In genomic region chr2:165954872-165955271, GRCm38 (mm10) we compare ENCODE assay signal across 8 mouse cellular contexts. TPM values are rescaled to one million over a fixed set of nuclear protein-coding genes. Genes with fewer than 3 reads are reported as not detected.
DNase-seq lines count a peak whose midpoint lies in the region; ATAC-seq and TF ChIP-seq lines count a peak whose summit lies in the region.

No protein-coding gene starts in this region.

- H3K9ac ChIP-seq in midbrain, embryonic 11.5 days (ENCODE audit: low read length): no peak overlapping the region
- no peak overlapping the region for H3K9ac ChIP-seq in midbrain, embryonic 13.5 days (replicated peaks)
- H3K9ac ChIP-seq in intestine, embryonic 15.5 days: no peak overlapping the region
- H3K9ac ChIP-seq in lung, embryonic 14.5 days: peak overlapping the region; percentile 29; the same call in 1 of the 2 replicates

- H3K4me3 ChIP-seq in midbrain, embryonic 11.5 days (ENCODE audit: low read depth, low read length): no peak overlapping the region
- no peak overlapping the region for H3K4me3 ChIP-seq in midbrain, embryonic 13.5 days (replicated peaks)
- H3K4me3 ChIP-seq in cortical plate, adult 2 months (ENCODE audit: insufficient read depth, low read length): no peak overlapping the region
- H3K4me3 ChIP-seq in intestine, embryonic 15.5 days (replicated peaks): no peak overlapping the region
- H3K4me3 ChIP-seq in lung, embryonic 14.5 days (ENCODE audit: low read depth, low read length): no peak overlapping the region; the same call in 1 of the 2 replicates
- H3K4me3 ChIP-seq in midbrain, embryonic 10.5 days: no peak overlapping the region

- no peaks in the 10 kb centered on the region for H3K9me3 ChIP-seq in midbrain, embryonic 11.5 days (ENCODE audit: control insufficient read depth, low read length)
- H3K9me3 ChIP-seq in midbrain, embryonic 13.5 days: no peaks in the 10 kb centered on the region
- H3K9me3 ChIP-seq in intestine, embryonic 15.5 days: no peaks in the 10 kb centered on the region
- no peaks in the 10 kb centered on the region for H3K9me3 ChIP-seq in lung, embryonic 14.5 days (ENCODE audit: low read depth, low read length)
- H3K9me3 ChIP-seq in midbrain, embryonic 10.5 days (replicated peaks): no peaks in the 10 kb centered on the region

- no peak for TF ChIP-seq CTCF in cortical plate, adult 2 months (IDR thresholded peaks at IDR 0.05; ENCODE audit: extremely low read depth, insufficient read depth, low read length)
- no peak for TF ChIP-seq CTCF in lung, embryonic 14.5 days (IDR thresholded peaks at IDR 0.05; ENCODE audit: low read depth)

- no peaks in the 10 kb centered on the region for H3K36me3 ChIP-seq in midbrain, embryonic 11.5 days (ENCODE audit: control insufficient read depth, insufficient read depth, low read length)
- no peaks in the 10 kb centered on the region for H3K36me3 ChIP-seq in midbrain, embryonic 13.5 days
- H3K36me3 ChIP-seq in intestine, embryonic 15.5 days: no peaks in the 10 kb centered on the region
- H3K36me3 ChIP-seq in lung, embryonic 14.5 days (ENCODE audit: insufficient read depth): no peaks in the 10 kb centered on the region
- H3K36me3 ChIP-seq in midbrain, embryonic 10.5 days: no peaks in the 10 kb centered on the region

- peak; percentile 80 for DNase-seq in midbrain, embryonic 11.5 days (ENCODE audit: low spot score, missing footprints)
- peak; percentile 70 for DNase-seq in lung, embryonic 14.5 days
- peak; percentile 60 to 81 for DNase-seq in spleen, postnatal 4 days (ENCODE audit: low spot score in 2 of 2)
- DNase-seq in cerebellum, adult 18-20 months: no peak
- no peak for DNase-seq in midbrain, embryonic 10.5 days (ENCODE audit: low spot score)

- TF ChIP-seq POLR2A in cortical plate, adult 2 months (IDR thresholded peaks at IDR 0.05; ENCODE audit: extremely low read depth, insufficient read depth, low read length): no peak

- no peaks in the 10 kb centered on the region for H3K4me1 ChIP-seq in midbrain, embryonic 11.5 days (ENCODE audit: control insufficient read depth, insufficient read depth, low read length)
- H3K4me1 ChIP-seq in midbrain, embryonic 13.5 days (replicated peaks): no peaks in the 10 kb centered on the region
- H3K4me1 ChIP-seq in cortical plate, adult 2 months (ENCODE audit: control insufficient read depth, insufficient read depth, low read length): no peaks in the 10 kb centered on the region
- H3K4me1 ChIP-seq in intestine, embryonic 15.5 days (replicated peaks): peaks cover 8% of the 10 kb centered on the region
- H3K4me1 ChIP-seq in lung, embryonic 14.5 days (ENCODE audit: insufficient read depth): 0 out of 2 replicates have a peak, but pooled peaks cover 3% of the 10 kb centered on the region
- H3K4me1 ChIP-seq in midbrain, embryonic 10.5 days: no peaks in the 10 kb centered on the region; the same call in 1 of the 2 replicates

- no peak overlapping the region for H3K27ac ChIP-seq in midbrain, embryonic 11.5 days (ENCODE audit: low read depth, low read length)
- no peak overlapping the region for H3K27ac ChIP-seq in midbrain, embryonic 13.5 days
- 0 out of 2 replicates have a peak overlapping the region, but pooled peaks have one; percentile 10 for H3K27ac ChIP-seq in cortical plate, adult 2 months (ENCODE audit: insufficient read depth, low read length)
- peak overlapping the region; percentile 71 for H3K27ac ChIP-seq in intestine, embryonic 15.5 days
- peak overlapping the region; percentile 24; the same call in 1 of the 2 replicates for H3K27ac ChIP-seq in lung, embryonic 14.5 days (ENCODE audit: low read depth)
- no peak overlapping the region for H3K27ac ChIP-seq in midbrain, embryonic 10.5 days (replicated peaks)

- no peak overlapping the region for H3K4me2 ChIP-seq in midbrain, embryonic 11.5 days
- H3K4me2 ChIP-seq in midbrain, embryonic 13.5 days (replicated peaks): no peak overlapping the region
- peak overlapping the region; percentile 35 for H3K4me2 ChIP-seq in intestine, embryonic 15.5 days (replicated peaks)
- H3K4me2 ChIP-seq in lung, embryonic 14.5 days: peak overlapping the region; percentile 52

- ATAC-seq in midbrain, embryonic 11.5 days (ENCODE audit: low FRiP score): no peak
- ATAC-seq in midbrain, embryonic 13.5 days: no peak
- ATAC-seq in intestine, embryonic 15.5 days: peak; percentile 75
- peak; percentile 52; the same call in 1 of the 2 replicates for ATAC-seq in lung, embryonic 14.5 days (ENCODE audit: insufficient read depth)

- WGBS in midbrain, embryonic 11.5 days: 86% methylated on average over 20 of the region's 20 CpGs
- WGBS in midbrain, embryonic 13.5 days: 86% methylated on average over 20 of the region's 20 CpGs
- 30% methylated on average over 20 of the region's 20 CpGs for WGBS in intestine, embryonic 15.5 days
- 26% methylated on average over 20 of the region's 20 CpGs for WGBS in lung, embryonic 14.5 days
- 85% methylated on average over 20 of the region's 20 CpGs for WGBS in midbrain, embryonic 10.5 days

- no peaks in the 10 kb centered on the region for H3K27me3 ChIP-seq in midbrain, embryonic 11.5 days (ENCODE audit: control insufficient read depth, insufficient read depth, low read length)
- no peaks in the 10 kb centered on the region for H3K27me3 ChIP-seq in midbrain, embryonic 13.5 days
- no peaks in the 10 kb centered on the region for H3K27me3 ChIP-seq in intestine, embryonic 15.5 days (replicated peaks)
- H3K27me3 ChIP-seq in lung, embryonic 14.5 days (ENCODE audit: insufficient read depth, low read length): no peaks in the 10 kb centered on the region
- no peaks in the 10 kb centered on the region for H3K27me3 ChIP-seq in midbrain, embryonic 10.5 days (ENCODE audit: low read depth, poor library complexity, severe bottlenecking)

RNA-seq across cellular contexts. Expression of gene Ncoa3, which starts 37.6 kb away (rescaled TPM):
- 16.1 and 17.4 TPM in 2 replicates for polyA plus RNA-seq in midbrain, embryonic 11.5 days (2014; fragmentation: Nextera tagmentation; extraction: Ambion mirVana)
- polyA plus RNA-seq in midbrain, embryonic 13.5 days (2015; fragmentation: Nextera tagmentation; extraction: Ambion mirVana): 14.3 and 14.4 TPM in 2 replicates
- polyA plus RNA-seq in cortical plate, adult 2 months (2012; rRNA removed): 29.7 and 32.8 TPM in 2 replicates
- 10.8 TPM in 2 replicates for polyA plus RNA-seq in intestine, embryonic 15.5 days (2015; fragmentation: Nextera tagmentation; extraction: Ambion mirVana)
- 17.4 and 17.7 TPM in 2 replicates for polyA plus RNA-seq in lung, embryonic 14.5 days (2014; fragmentation: Nextera tagmentation; extraction: Ambion mirVana)
- polyA plus RNA-seq in midbrain, embryonic 10.5 days (2016; fragmentation: Nextera tagmentation; extraction: Ambion mirVana): 15.2 and 15.9 TPM in 2 replicates

RNA-seq across cellular contexts. Expression of gene Zmynd8, which starts 56.1 kb away (rescaled TPM):
- 43.1 and 45.6 TPM in 2 replicates for polyA plus RNA-seq in midbrain, embryonic 11.5 days (2014; fragmentation: Nextera tagmentation; extraction: Ambion mirVana)
- polyA plus RNA-seq in midbrain, embryonic 13.5 days (2015; fragmentation: Nextera tagmentation; extraction: Ambion mirVana): 85.4 and 86.8 TPM in 2 replicates
- 90.5 and 106 TPM in 2 replicates for polyA plus RNA-seq in cortical plate, adult 2 months (2012; rRNA removed)
- polyA plus RNA-seq in intestine, embryonic 15.5 days (2015; fragmentation: Nextera tagmentation; extraction: Ambion mirVana): 64.7 and 66.2 TPM in 2 replicates
- polyA plus RNA-seq in lung, embryonic 14.5 days (2014; fragmentation: Nextera tagmentation; extraction: Ambion mirVana): 40.5 and 46.0 TPM in 2 replicates
- polyA plus RNA-seq in midbrain, embryonic 10.5 days (2016; fragmentation: Nextera tagmentation; extraction: Ambion mirVana): 61.4 and 63.3 TPM in 2 replicates

Comparison
In these comparisons a context has a peak if more than half of its experiments do, and no peak if none do; other contexts are left out.
1. DNase-seq: peak in midbrain, embryonic 11.5 days (single experiment), lung, embryonic 14.5 days (single experiment) and spleen, postnatal 4 days (2 of 2); none in cerebellum, adult 18-20 months (0 of 2) and midbrain, embryonic 10.5 days (single experiment).
2. ATAC-seq: peak in intestine, embryonic 15.5 days (single experiment) and lung, embryonic 14.5 days (single experiment); none in midbrain, embryonic 11.5 days (single experiment) and midbrain, embryonic 13.5 days (single experiment).
3. H3K27ac ChIP-seq: peak in cortical plate, adult 2 months (single experiment), intestine, embryonic 15.5 days (single experiment) and lung, embryonic 14.5 days (single experiment); none in midbrain, embryonic 11.5 days (single experiment), midbrain, embryonic 13.5 days (single experiment) and midbrain, embryonic 10.5 days (single experiment).
4. H3K4me2 ChIP-seq: peak in intestine, embryonic 15.5 days (single experiment) and lung, embryonic 14.5 days (single experiment); none in midbrain, embryonic 11.5 days (single experiment) and midbrain, embryonic 13.5 days (single experiment).